Mouse (Mus musculus) E14TG2a.4 (cell line): Measurements from ENCODE around the gene Cpxm1.

ENCODE experiments used
- CTCF ChIP-seq: conservative IDR thresholded peaks from 2 replicates; pipeline ENCODE4 v1.5.1; 2014; ENCODE audit warnings: low read length
- POU5F1 ChIP-seq: IDR thresholded peaks from 2 replicates; pipeline ENCODE4 v1.6.1; 2014; ENCODE audit warnings: low read length, borderline replicate concordance

- TF ChIP-seq CTCF = no peak
- no peak for TF ChIP-seq POU5F1
Observed at GRCm38 (mm10) chr2:130404939-130405338, 7.6 kb upstream of the Cpxm1 start, which contains the start of the genes Gm28372 and 1700020A23Rik.
